Mouse (Mus musculus) kidney, postnatal 0 days (tissue): ENCODE measurements around the gene Braf. TPM values are rescaled to one million over a fixed set of nuclear protein-coding genes. Genes with fewer than 3 reads are reported as not detected.

Experiments
- ATAC-seq: fragments of 200-750 bp; cut with Nextera tagmentation; replicated peaks from 2 replicates; pipeline ENCODE4 v1.8.0; 2017; ENCODE audit warnings: low read depth, moderate number of reproducible peaks, moderate TSS enrichment, moderate library complexity; ENCODE audit not compliant: low FRiP score
- DNase-seq: peaks from one replicate; pipeline ENCODE4 v3.0.0-alpha.2; 2016; ENCODE audit warnings: low spot score
- H3K27ac ChIP-seq: fragments of 300-500 bp; sonication (generic); 2 replicates; pipeline ENCODE4 v1.5.1; 2014; ENCODE audit warnings: mild to moderate bottlenecking
- H3K27me3 ChIP-seq: fragments of 300-500 bp; sonication (generic); 2 replicates; pipeline ENCODE4 v1.6.1; 2014; ENCODE audit warnings: low read length, mixed read lengths; ENCODE audit not compliant: insufficient read depth
- H3K36me3 ChIP-seq: fragments of 300-500 bp; sonication (generic); 2 replicates; pipeline ENCODE4 v1.6.1; 2014; ENCODE audit warnings: low read length, mixed read lengths; ENCODE audit not compliant: insufficient read depth
- H3K4me1 ChIP-seq: fragments of 300-500 bp; sonication (generic); replicated peaks from 2 replicates; pipeline ENCODE4 v1.6.1; 2014; ENCODE audit warnings: antibody characterized with exemption, low read length, mixed read lengths; ENCODE audit not compliant: insufficient read depth
- H3K4me2 ChIP-seq: fragments of 300-500 bp; sonication (generic); 2 replicates; pipeline ENCODE4 v1.6.1; 2014; ENCODE audit warnings: mild to moderate bottlenecking, low read length, moderate library complexity, mixed read lengths
- H3K4me3 ChIP-seq: fragments of 300-500 bp; sonication (generic); replicated peaks from 2 replicates; pipeline ENCODE4 v1.5.1; 2014; ENCODE audit warnings: low read depth, low read length
- H3K9ac ChIP-seq: fragments of 300-500 bp; sonication (generic); 2 replicates; pipeline ENCODE4 v1.6.1; 2014; ENCODE audit warnings: low read depth, low read length
- H3K9me3 ChIP-seq: fragments of 300-500 bp; sonication (generic); replicated peaks from 2 replicates; pipeline ENCODE4 v1.6.1; 2016; ENCODE audit warnings: low read length, inconsistent platforms, mixed read lengths
- CTCF ChIP-seq: IDR thresholded peaks from 2 replicates; pipeline ENCODE4 v1.5.1; 2016; ENCODE audit warnings: antibody characterized with exemption, low read depth, mild to moderate bottlenecking, moderate library complexity
- WGBS: fragments of 180-500 bp; shearing (Covaris S2); extraction: QIAGEN DNeasy Blood & Tissue Kit; methylation state at CpG from one replicate; pipeline ENCODE4 v1.1.7; 2014; 5-methylcytosine and 5-hydroxymethylcytosine counted together
- polyA plus RNA-seq: library from polyadenylated mRNA; unstranded; fragments of >200 nt; fragmentation: Nextera tagmentation; extraction: Ambion mirVana; gene quantifications from 2 replicates; pipeline ENCODE4 v1.2.1, GENCODE M21; 2015

The Braf gene
- polyA plus RNA-seq, 1 experiment from 2014 or later: 7.6 TPM

DNA sequence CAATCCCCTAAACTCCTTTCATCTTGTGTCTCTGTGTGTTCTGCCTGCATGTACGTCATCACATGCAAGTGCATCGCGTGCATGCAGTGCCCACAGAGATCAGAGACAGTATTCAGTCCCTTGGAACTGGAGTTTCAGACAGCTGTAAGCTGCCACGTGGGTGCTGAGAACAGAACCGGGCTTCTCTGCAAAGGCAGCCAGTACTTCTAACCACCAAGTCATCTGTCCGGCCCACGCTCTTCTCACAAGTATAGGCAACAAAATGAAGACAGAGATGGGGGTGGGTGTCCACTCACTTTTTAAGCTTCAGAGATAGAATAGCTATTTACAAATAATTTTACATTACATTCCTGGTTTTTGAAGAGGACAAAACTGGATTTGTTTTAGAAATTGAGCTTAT, 50.2 kb downstream of the Braf start:
- no peak for ATAC-seq
- TF ChIP-seq CTCF: no peak
- Histone ChIP-seq H3K4me3 (no peak overlapping the region), H3K4me1 (no peaks in the 10 kb centered on the region), H3K9ac (no peak overlapping the region), H3K36me3 (peaks cover 13% of the 10 kb centered on the region), H3K4me2 (no peak overlapping the region), H3K27me3 (no peaks in the 10 kb centered on the region), H3K27ac (no peak overlapping the region), H3K9me3 (no peaks in the 10 kb centered on the region)
- 95% methylated on average over 7 of the region's 7 CpGs for WGBS
- no peak for DNase-seq

DNA sequence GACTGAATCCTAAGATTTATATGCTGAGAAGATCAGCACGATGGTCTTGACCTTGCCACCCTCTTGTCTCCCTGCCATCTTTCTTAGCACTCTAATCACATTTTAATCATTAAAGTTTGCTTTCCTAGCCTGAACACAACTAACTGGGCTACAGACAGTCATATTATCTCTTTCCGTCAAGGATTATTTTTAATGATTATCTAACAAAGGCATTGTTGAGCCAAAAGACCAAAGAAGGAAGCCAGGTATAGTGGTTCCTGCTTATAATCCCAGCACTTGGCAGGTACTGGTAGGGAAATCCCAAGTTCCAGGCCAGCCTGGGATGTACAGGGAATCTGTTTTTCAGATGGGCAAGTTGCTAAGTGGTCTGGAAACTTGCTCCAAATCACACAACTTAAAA, 114.0 kb downstream of the Braf start:
- no peak overlapping the region for H3K4me3 ChIP-seq
- no peak for ATAC-seq
- no peak for TF ChIP-seq CTCF
- no peak overlapping the region for H3K4me2 ChIP-seq
- H3K9ac ChIP-seq: no peak overlapping the region
- no peak overlapping the region for H3K27ac ChIP-seq
- 83% methylated on average over 2 of the region's 2 CpGs for WGBS
- peaks cover 14% of the 10 kb centered on the region; the same call in 1 of the 2 replicates for H3K36me3 ChIP-seq
- no peaks in the 10 kb centered on the region for H3K27me3 ChIP-seq
- H3K9me3 ChIP-seq: no peaks in the 10 kb centered on the region
- no peak for DNase-seq
- H3K4me1 ChIP-seq: no peaks in the 10 kb centered on the region

DNA sequence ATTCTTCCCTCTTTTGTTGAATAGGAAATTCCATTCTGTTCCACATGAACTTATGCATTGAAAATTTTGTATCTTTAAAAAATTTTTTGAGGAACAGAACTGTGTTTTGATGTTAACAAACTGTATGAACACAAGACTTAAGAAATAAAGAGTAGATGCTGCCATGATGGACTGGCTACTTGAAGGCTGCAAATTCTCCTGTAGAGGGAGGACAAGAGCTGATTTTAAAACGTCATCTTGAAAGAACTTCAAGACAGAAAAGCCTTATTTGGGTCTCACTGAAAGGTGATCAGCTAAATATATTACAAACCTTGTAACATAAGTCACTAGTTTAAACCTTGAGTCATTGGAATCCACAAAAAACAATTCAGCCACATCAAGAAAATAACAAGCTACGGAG, 115.1 kb downstream of the Braf start:
- ATAC-seq (no peak), DNase-seq (peak; percentile 29)
- H3K9ac ChIP-seq: no peak overlapping the region
- H3K4me2 ChIP-seq: no peak overlapping the region
- H3K36me3 ChIP-seq: 0 out of 2 replicates have a peak, but pooled peaks cover 9% of the 10 kb centered on the region
- peak; percentile 51 for TF ChIP-seq CTCF
- H3K27ac ChIP-seq: no peak overlapping the region
- H3K27me3 ChIP-seq: no peaks in the 10 kb centered on the region
- 57% methylated on average over 2 of the region's 2 CpGs for WGBS
- H3K9me3 ChIP-seq: no peaks in the 10 kb centered on the region
- no peak overlapping the region for H3K4me3 ChIP-seq
- H3K4me1 ChIP-seq: no peaks in the 10 kb centered on the region

DNA sequence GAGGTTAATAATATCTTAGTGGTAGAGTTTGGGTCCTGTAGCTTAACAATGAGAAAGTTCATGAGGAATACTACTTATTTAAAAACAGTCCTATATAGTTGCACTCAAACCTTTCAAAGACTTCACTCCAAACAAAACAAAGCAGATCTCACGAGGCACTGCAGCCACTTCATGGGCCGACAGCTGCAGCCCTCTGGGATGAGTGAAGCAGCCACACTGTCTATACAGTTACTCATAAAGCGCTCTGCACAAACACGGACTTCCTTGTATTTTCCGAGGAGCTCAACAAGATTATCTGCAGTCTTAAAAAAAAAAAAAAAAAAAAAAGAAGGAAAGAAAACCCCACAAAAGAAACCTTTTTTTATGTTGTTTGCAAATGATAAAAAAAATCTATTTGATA, 117.9 kb downstream of the Braf start:
- H3K4me1 ChIP-seq: no peaks in the 10 kb centered on the region
- no peak for TF ChIP-seq CTCF
- H3K36me3 ChIP-seq: 0 out of 2 replicates have a peak, but pooled peaks cover 6% of the 10 kb centered on the region
- no peaks in the 10 kb centered on the region for H3K9me3 ChIP-seq
- no peak overlapping the region for H3K4me2 ChIP-seq
- ATAC-seq: no peak
- no peak overlapping the region for H3K27ac ChIP-seq
- no peaks in the 10 kb centered on the region for H3K27me3 ChIP-seq
- 50% methylated on average over 5 of the region's 5 CpGs for WGBS
- H3K4me3 ChIP-seq: no peak overlapping the region
- no peak for DNase-seq
- H3K9ac ChIP-seq: no peak overlapping the region

DNA sequence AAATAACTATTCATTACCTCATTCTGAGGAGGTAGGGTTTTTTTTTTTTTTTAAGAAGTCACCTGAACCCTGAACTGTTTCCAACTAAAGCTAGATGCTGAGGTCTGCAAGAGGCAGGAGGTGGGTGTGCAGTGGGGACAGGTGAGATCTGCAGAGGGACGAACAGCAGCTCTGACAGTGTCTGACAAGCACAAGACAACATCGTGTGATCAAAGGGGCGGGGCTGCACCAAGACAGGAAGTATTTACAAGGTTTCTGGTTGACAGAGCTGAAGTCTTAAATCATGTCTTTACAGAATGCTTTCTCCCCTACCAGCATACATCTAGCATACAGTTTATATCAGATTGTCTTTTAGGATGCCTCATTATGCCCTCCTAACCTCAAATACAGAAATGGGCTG, 118.4 kb downstream of the Braf start:
- Histone ChIP-seq H3K9ac (no peak overlapping the region), H3K27me3 (no peaks in the 10 kb centered on the region), H3K9me3 (no peaks in the 10 kb centered on the region), H3K27ac (no peak overlapping the region), H3K4me3 (no peak overlapping the region), H3K4me2 (no peak overlapping the region), H3K4me1 (no peaks in the 10 kb centered on the region), H3K36me3 (0 out of 2 replicates have a peak, but pooled peaks cover 8% of the 10 kb centered on the region)
- 39% methylated on average over 3 of the region's 3 CpGs for whole genome bisulfite sequencing
- no peak; the same call in 1 of the 2 replicates for ATAC-seq
- no peak for TF ChIP-seq CTCF
- DNase-seq: no peak

GRCm38 (mm10) chr6:39606056-39606455, 119.2 kb downstream of the Braf start:
- Histone ChIP-seq H3K4me1 (no peaks in the 10 kb centered on the region), H3K27ac (no peak overlapping the region), H3K27me3 (no peaks in the 10 kb centered on the region), H3K4me2 (no peak overlapping the region), H3K9me3 (no peaks in the 10 kb centered on the region), H3K36me3 (0 out of 2 replicates have a peak, but pooled peaks cover 6% of the 10 kb centered on the region), H3K4me3 (no peak overlapping the region), H3K9ac (no peak overlapping the region)
- ATAC-seq (no peak), DNase-seq (peak; percentile 52)
- WGBS: 63% methylated on average over 6 of the region's 6 CpGs
- no peak for TF ChIP-seq CTCF

GRCm38 (mm10) chr6:39604565-39604964, 120.7 kb downstream of the Braf start:
- Histone ChIP-seq H3K4me3 (no peak overlapping the region), H3K4me1 (no peaks in the 10 kb centered on the region), H3K36me3 (peaks cover 14% of the 10 kb centered on the region), H3K27me3 (no peaks in the 10 kb centered on the region), H3K27ac (no peak overlapping the region), H3K9ac (no peak overlapping the region), H3K4me2 (no peak overlapping the region), H3K9me3 (no peaks in the 10 kb centered on the region)
- no peak for DNase-seq
- no peak for TF ChIP-seq CTCF
- WGBS: 69% methylated on average over 5 of the region's 5 CpGs
- ATAC-seq: no peak
